10 mouse cellular contexts compared by ENCODE assay signal in genomic region chr10:69573746-69574145, GRCm38 (mm10).
DNase-seq lines count a peak whose midpoint lies in the region; ATAC-seq lines count a peak whose summit lies in the region.
"Had no signal": no experiment of that assay in that cellular context is flagged by ENCODE, and none has a peak within 500 bp of the region (broad histone marks: within the 10 kb centered on the region; RNA-seq: fewer than 3 reads in every experiment).

No protein-coding gene starts in this region.

- H3K9me3 ChIP-seq in heart, embryonic 16.5 days (replicated peaks; ENCODE audit: control insufficient read depth, low read length): no peaks in the 10 kb centered on the region
- H3K9me3 ChIP-seq in forebrain, embryonic 13.5 days (replicated peaks): no peaks in the 10 kb centered on the region
- no peaks in the 10 kb centered on the region for H3K9me3 ChIP-seq in limb, embryonic 15.5 days

- 11% methylated on average over 3 of the region's 3 CpGs for WGBS in heart, embryonic 16.5 days
- WGBS in forebrain, embryonic 13.5 days: 7% methylated on average over 3 of the region's 3 CpGs
- 9% methylated on average over 3 of the region's 3 CpGs for WGBS in limb, embryonic 15.5 days

- no peak overlapping the region for H3K27ac ChIP-seq in heart, embryonic 16.5 days (ENCODE audit: low read length)
- H3K27ac ChIP-seq in forebrain, embryonic 13.5 days: 0 out of 2 replicates have a peak overlapping the region, but pooled peaks have one; percentile 44
- H3K27ac ChIP-seq in limb, embryonic 15.5 days: no peak overlapping the region

- H3K4me3 ChIP-seq in heart, embryonic 16.5 days (ENCODE audit: low read length): no peak overlapping the region
- no peak overlapping the region for H3K4me3 ChIP-seq in forebrain, embryonic 13.5 days
- no peak overlapping the region for H3K4me3 ChIP-seq in limb, embryonic 15.5 days

- H3K4me2 ChIP-seq in heart, embryonic 16.5 days (ENCODE audit: low read depth, low read length): peak overlapping the region; percentile 31
- peak overlapping the region; percentile 40 for H3K4me2 ChIP-seq in forebrain, embryonic 13.5 days
- peak overlapping the region; percentile 33; the same call in 1 of the 2 replicates for H3K4me2 ChIP-seq in limb, embryonic 15.5 days

- peaks cover 50% of the 10 kb centered on the region for H3K4me1 ChIP-seq in heart, embryonic 16.5 days (ENCODE audit: control insufficient read depth, insufficient read depth, low read length)
- peaks cover 60% of the 10 kb centered on the region for H3K4me1 ChIP-seq in forebrain, embryonic 13.5 days
- peaks cover 33% of the 10 kb centered on the region for H3K4me1 ChIP-seq in limb, embryonic 15.5 days

- DNase-seq in heart, adult 8-10 months (ENCODE audit: low spot score): no peak
- peak; percentile 12 for DNase-seq in R1 (ENCODE audit: low read depth, low spot score)
- no peak for DNase-seq in adrenal gland, adult 8-10 months
- DNase-seq in layer of hippocampus, postnatal 36 days: no peak
- DNase-seq: thymus, postnatal 25 days had no signal

- no peaks in the 10 kb centered on the region for H3K36me3 ChIP-seq in heart, embryonic 16.5 days (ENCODE audit: control insufficient read depth, insufficient read depth)
- no peaks in the 10 kb centered on the region for H3K36me3 ChIP-seq in forebrain, embryonic 13.5 days (ENCODE audit: poor library complexity, severe bottlenecking)
- no peaks in the 10 kb centered on the region for H3K36me3 ChIP-seq in limb, embryonic 15.5 days

- no peaks in the 10 kb centered on the region for H3K27me3 ChIP-seq in heart, embryonic 16.5 days (ENCODE audit: control insufficient read depth, insufficient read depth, low read length)
- no peaks in the 10 kb centered on the region for H3K27me3 ChIP-seq in forebrain, embryonic 13.5 days
- H3K27me3 ChIP-seq in limb, embryonic 15.5 days: peaks cover 8% of the 10 kb centered on the region

- H3K9ac ChIP-seq in heart, embryonic 16.5 days (ENCODE audit: low read length): no peak overlapping the region
- no peak overlapping the region for H3K9ac ChIP-seq in forebrain, embryonic 13.5 days
- H3K9ac ChIP-seq in limb, embryonic 15.5 days: no peak overlapping the region

- ATAC-seq in heart, embryonic 16.5 days (replicated peaks; ENCODE audit: extremely low read depth, insufficient read depth, low FRiP score): no peak
- ATAC-seq in forebrain, embryonic 13.5 days: no peak
- no peak for ATAC-seq in limb, embryonic 15.5 days (ENCODE audit: insufficient number of reproducible peaks, low FRiP score, low TSS enrichment, low read depth)
- ATAC-seq in erythroblast, adult 5-6 weeks (replicated peaks; ENCODE audit: low FRiP score, poor library complexity, severe bottlenecking): no peak
- ATAC-seq: CD4-positive, CD25-positive, alpha-beta regulatory T cell, adult 4 months had no signal
